Mouse (Mus musculus) CH12.LX (cell line): ENCODE results near the gene Leap2. TPM values are rescaled to one million over a fixed set of nuclear protein-coding genes. Genes with fewer than 3 reads are reported as not detected.

Experiments
- DNase-seq: peaks from one replicate; pipeline ENCODE4 v3.0.0-alpha.2; 2013; ENCODE audit errors: extremely low read depth
- H3K27ac ChIP-seq: 2 replicates; pipeline ENCODE4 v1.5.1; 2012; ENCODE audit warnings: low read depth, mild to moderate bottlenecking, control low read depth, moderate library complexity; ENCODE audit not compliant: insufficient read depth
- H3K27me3 ChIP-seq: replicated peaks from 2 replicates; pipeline ENCODE3; 2012; ENCODE audit warnings: inconsistent platforms
- H3K36me3 ChIP-seq, 2 experiments: replicated peaks in 1 of 2; 2 replicates each; pipeline versions ENCODE3 to v1.6.1; 2012; ENCODE audit warnings: inconsistent platforms in 1 of 2, low read length in 1 of 2, mild to moderate bottlenecking in 1 of 2, mixed read lengths in 1 of 2, moderate library complexity in 1 of 2; ENCODE audit not compliant: control insufficient read depth in 1 of 2, insufficient read depth in 1 of 2
- H3K4me1 ChIP-seq, 2 experiments: 2 replicates each; pipeline ENCODE4 v1.6.1; 2012; ENCODE audit warnings: inconsistent platforms in 1 of 2, moderate library complexity in 1 of 2; ENCODE audit not compliant: insufficient read depth in 2 of 2, control insufficient read depth in 1 of 2
- H3K4me2 ChIP-seq: 2 replicates; pipeline ENCODE4 v1.6.1; 2012; ENCODE audit warnings: low read depth, mild to moderate bottlenecking, control low read depth; ENCODE audit not compliant: poor library complexity, insufficient read depth, severe bottlenecking
- H3K4me3 ChIP-seq, 3 experiments: fragments of 150-350 bp in 1 of 3; sonication (generic) in 1 of 3; replicated peaks in 1 of 3; 2 replicates each; pipeline versions ENCODE3 to v1.5.1; 2011 to 2012; ENCODE audit warnings: low read depth in 2 of 3, low read length in 2 of 3, mild to moderate bottlenecking in 2 of 3, moderate library complexity in 2 of 3, control low read depth in 1 of 3, improper control_type of control experiment in 1 of 3, inconsistent platforms in 1 of 3, mixed read lengths in 1 of 3; ENCODE audit not compliant: poor library complexity in 1 of 3
- H3K79me2 ChIP-seq: replicated peaks from 2 replicates; pipeline ENCODE4 v1.6.1; 2012; ENCODE audit warnings: mild to moderate bottlenecking, moderate library complexity; ENCODE audit not compliant: control insufficient read depth, poor library complexity, insufficient read depth, severe bottlenecking; ENCODE audit errors: extremely low read depth
- H3K9ac ChIP-seq: 2 replicates; pipeline ENCODE4 v1.6.1; 2012; ENCODE audit warnings: low read depth, mild to moderate bottlenecking, control low read depth, moderate library complexity; ENCODE audit not compliant: insufficient read depth
- H3K9me3 ChIP-seq: replicated peaks from 2 replicates; pipeline ENCODE3; 2012; ENCODE audit warnings: low read length, inconsistent platforms, mixed read lengths
- E2F4 ChIP-seq: IDR thresholded peaks from 2 replicates; pipeline ENCODE4 v1.6.1; 2011; ENCODE audit warnings: low read depth, low read length, improper control_type of control experiment; ENCODE audit not compliant: insufficient replicate concordance
- ELF1 ChIP-seq: IDR thresholded peaks from 2 replicates; pipeline ENCODE4 v1.6.1; 2014; ENCODE audit warnings: low read depth, mild to moderate bottlenecking, inconsistent platforms, low read length, improper control_type of control experiment
- ETS1 ChIP-seq: conservative IDR thresholded peaks from 2 replicates; pipeline ENCODE4 v1.6.1; 2012; ENCODE audit warnings: low read depth, mild to moderate bottlenecking, inconsistent platforms, low read length, improper control_type of control experiment, moderate library complexity
- IRF4 ChIP-seq: IDR thresholded peaks from 2 replicates; pipeline ENCODE4 v1.6.1; 2014; ENCODE audit warnings: low read depth, mild to moderate bottlenecking, inconsistent platforms, low read length, improper control_type of control experiment
- KAT2A ChIP-seq: IDR thresholded peaks from 2 replicates; pipeline ENCODE4 v1.6.1; 2012; ENCODE audit warnings: low read length, improper control_type of control experiment, inconsistent platforms; ENCODE audit not compliant: insufficient replicate concordance
- MYC ChIP-seq: IDR thresholded peaks from 2 replicates; pipeline ENCODE4 v1.6.1; 2011; ENCODE audit warnings: low read depth, mild to moderate bottlenecking, improper control_type of control experiment, low read length
- NRF1 ChIP-seq: IDR thresholded peaks from 2 replicates; pipeline ENCODE4 v1.6.1; 2014; ENCODE audit warnings: low read depth, mild to moderate bottlenecking, inconsistent platforms, low read length, improper control_type of control experiment, moderate library complexity
- RCOR1 ChIP-seq: conservative IDR thresholded peaks from 2 replicates; pipeline ENCODE4 v1.6.1; 2012; ENCODE audit warnings: low read depth, mild to moderate bottlenecking, inconsistent platforms, low read length, improper control_type of control experiment
- ZKSCAN1 ChIP-seq: IDR thresholded peaks from 2 replicates; pipeline ENCODE4 v1.6.1; 2012; ENCODE audit warnings: low read depth, inconsistent platforms, low read length, improper control_type of control experiment, borderline replicate concordance
- ZMIZ1 ChIP-seq: IDR thresholded peaks from 2 replicates; pipeline ENCODE4 v1.6.1; 2012; ENCODE audit warnings: low read depth, mild to moderate bottlenecking, inconsistent platforms, low read length, improper control_type of control experiment
- ZNF384 ChIP-seq: IDR thresholded peaks from 2 replicates; pipeline ENCODE4 v1.6.1; 2012; ENCODE audit warnings: low read depth, low read length, improper control_type of control experiment, inconsistent platforms
- dilution Hi-C: fragments of 300-500 bp; cut with MboI; formaldehyde crosslinking; loops from 2 replicates; pipeline ENCODE4 v1.14.3; 2020; ENCODE audit warnings: low sequenced_read_pairs; ENCODE audit not compliant: extremely low pct_unique_long_range_greater_than_20kb, extremely low pct_ligation_motif_present
- in situ Hi-C: fragments of 300-500 bp; cut with MboI; formaldehyde crosslinking; loops from 3 replicates; pipeline ENCODE4 v1.14.3; 2019; ENCODE audit warnings: low sequenced_read_pairs, low pct_ligation_motif_present, low pct_unique_long_range_greater_than_20kb, mixed read lengths
- polyA plus RNA-seq: library from polyadenylated mRNA; unstranded; fragments of >175 nt; gene quantifications from 2 replicates; pipeline ENCODE4 v1.2.1, GENCODE M21; 2012; ENCODE audit warnings: low read depth; ENCODE audit not compliant: insufficient read length
- total RNA-seq, 2 experiments: library from RNA; depleted of rRNA; stranded (reverse); fragments of 300-350 nt in 1 of 2; fragments of >200 nt in 1 of 2; gene quantifications; 2 replicates each; pipeline ENCODE4 v1.2.3; 2012 to 2014

Gene Leap2
- total and polyA plus RNA-seq, 3 experiments = not detected

DNA sequence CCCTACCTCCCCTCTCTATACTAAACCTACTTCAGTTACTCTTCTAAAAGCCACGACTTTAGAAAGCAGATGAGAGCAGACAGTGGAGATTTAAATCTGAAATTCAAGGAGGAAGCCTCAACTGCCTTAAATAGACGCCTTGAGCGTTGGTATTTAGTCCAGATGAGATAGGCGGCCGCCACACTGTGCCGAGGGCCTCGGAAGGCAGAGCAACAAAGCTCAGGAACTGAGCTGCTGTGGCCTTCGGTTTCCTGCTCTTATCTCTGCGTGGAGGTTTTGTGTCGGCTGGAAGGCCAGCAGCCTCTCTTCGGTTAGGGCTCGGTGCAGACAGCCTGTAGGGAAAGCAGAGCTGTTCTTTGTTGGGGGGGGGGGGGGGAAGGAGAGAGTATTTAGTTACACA lies 19.0 kb upstream of the Leap2 start:
- in situ Hi-C loops (no loop called here), dilution Hi-C loops (no loop called here)
- no peak overlapping the region for H3K4me3 ChIP-seq
- H3K79me2 ChIP-seq = no peaks in the 10 kb centered on the region
- no peaks in the 10 kb centered on the region for H3K36me3 ChIP-seq
- no peak for TF ChIP-seq ZNF384
- TF ChIP-seq MYC = no peak
- H3K4me2 ChIP-seq = no peak overlapping the region
- H3K9ac ChIP-seq = no peak overlapping the region
- H3K4me1 ChIP-seq = peaks cover 0 to 3% of the 10 kb centered on the region in 2 experiments; a peak in 1 of 4 replicates
- no peak for DNase-seq
- H3K27ac ChIP-seq = no peak overlapping the region
- no peaks in the 10 kb centered on the region for H3K9me3 ChIP-seq
- no peaks in the 10 kb centered on the region for H3K27me3 ChIP-seq

DNA sequence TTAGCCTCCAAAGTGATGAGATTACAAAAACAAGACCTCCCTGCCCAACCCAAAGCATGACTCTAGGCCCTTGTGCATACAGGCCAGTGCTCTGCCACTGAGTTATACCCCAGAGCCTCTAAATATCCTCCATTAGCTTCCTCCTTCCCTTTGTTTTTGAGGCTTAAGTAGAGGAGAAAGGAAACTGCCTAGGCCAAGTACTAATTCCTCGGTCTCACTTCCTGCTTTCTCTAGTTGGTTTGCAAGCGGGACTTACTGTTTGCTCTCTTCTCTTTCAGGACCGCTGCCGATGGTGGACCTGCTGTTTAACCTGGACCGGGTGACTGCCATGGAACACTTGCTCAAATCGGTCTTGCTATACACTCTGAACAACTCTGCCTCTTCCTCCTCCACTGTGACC lies 13.4 kb upstream of the Leap2 start:
- dilution Hi-C loops = no loop called here
- in situ Hi-C loops = no loop called here

DNA sequence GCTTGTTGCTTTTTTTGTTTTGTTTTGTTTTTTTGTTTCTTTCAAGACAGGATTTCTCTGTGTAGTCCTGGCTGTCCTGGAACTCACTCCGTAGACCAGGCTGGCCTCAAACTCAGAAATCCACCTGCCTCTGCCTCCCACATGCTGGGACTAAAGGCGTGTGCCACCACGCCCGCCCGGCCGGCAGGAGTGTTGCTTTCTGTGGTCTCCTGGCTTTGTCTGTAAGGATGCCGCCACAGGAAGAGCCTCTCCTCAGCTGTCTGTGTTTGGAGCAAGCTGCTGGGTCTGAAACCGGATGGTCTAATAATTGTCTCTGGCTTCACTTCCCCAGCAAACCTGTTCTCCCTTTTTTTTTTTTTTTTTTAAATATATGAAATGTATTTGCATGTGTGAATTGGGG lies 12.5 kb upstream of the Leap2 start:
- no peak overlapping the region for H3K27ac ChIP-seq
- no peak for DNase-seq
- dilution Hi-C loops = no loop called here
- TF ChIP-seq IRF4 = no peak
- TF ChIP-seq, all 38 proteins: peak for 0
- peaks cover 11 to 19% of the 10 kb centered on the region in 2 experiments for H3K4me1 ChIP-seq
- peaks cover under 1% of the 10 kb centered on the region for H3K79me2 ChIP-seq
- no peaks in the 10 kb centered on the region for H3K9me3 ChIP-seq
- H3K9ac ChIP-seq = no peak overlapping the region
- no peak overlapping the region for H3K4me2 ChIP-seq
- H3K27me3 ChIP-seq = peaks cover 3% of the 10 kb centered on the region
- no peak overlapping the region for H3K4me3 ChIP-seq
- H3K36me3 ChIP-seq = no peaks in the 10 kb centered on the region
- in situ Hi-C loops = no loop called here

More for the DNA sequence above, 13.4 kb upstream of the Leap2 start:
- H3K79me2 ChIP-seq = no peaks in the 10 kb centered on the region
- DNase-seq = no peak
- no peak overlapping the region for H3K4me2 ChIP-seq
- no peaks in the 10 kb centered on the region for H3K36me3 ChIP-seq
- H3K27ac ChIP-seq = no peak overlapping the region
- no peak overlapping the region for H3K9ac ChIP-seq
- H3K4me1 ChIP-seq = peaks cover 11 to 19% of the 10 kb centered on the region in 2 experiments
- peaks cover 3% of the 10 kb centered on the region for H3K27me3 ChIP-seq
- no peak overlapping the region for H3K4me3 ChIP-seq
- H3K9me3 ChIP-seq = no peaks in the 10 kb centered on the region
- TF ChIP-seq ELF1 = no peak
- no peak for TF ChIP-seq ZMIZ1
- no peak for TF ChIP-seq E2F4
- no peak for TF ChIP-seq NRF1
- TF ChIP-seq RCOR1 = no peak
- no peak for TF ChIP-seq ZKSCAN1
- no peak for TF ChIP-seq ETS1
- no peak for TF ChIP-seq KAT2A
